Mouse (Mus musculus) embryonic stem cell, embryonic (primary cell): ENCODE results near the gene Nthl1.

Experiments
- CTCF ChIA-PET, 4 experiments: fragments of 300-600 bp in 2 of 4; fragments of 350-600 bp in 2 of 4; sonication (Branson Sonifier 250); formaldehyde crosslinking; loops; one replicate each; lab custom pipeline; 2022; ENCODE audit warnings: inconsistent platforms in 2 of 4; lab: Charles Lee
- POLR2A ChIA-PET, 4 experiments: fragments of 300-600 bp in 2 of 4; fragments of 350-600 bp in 2 of 4; sonication (Branson Sonifier 250); formaldehyde crosslinking; loops; one replicate each; lab custom pipeline; 2022; ENCODE audit warnings: antibody characterized with exemption in 4 of 4, inconsistent platforms in 1 of 4; lab: Charles Lee

The Nthl1 gene

DNA sequence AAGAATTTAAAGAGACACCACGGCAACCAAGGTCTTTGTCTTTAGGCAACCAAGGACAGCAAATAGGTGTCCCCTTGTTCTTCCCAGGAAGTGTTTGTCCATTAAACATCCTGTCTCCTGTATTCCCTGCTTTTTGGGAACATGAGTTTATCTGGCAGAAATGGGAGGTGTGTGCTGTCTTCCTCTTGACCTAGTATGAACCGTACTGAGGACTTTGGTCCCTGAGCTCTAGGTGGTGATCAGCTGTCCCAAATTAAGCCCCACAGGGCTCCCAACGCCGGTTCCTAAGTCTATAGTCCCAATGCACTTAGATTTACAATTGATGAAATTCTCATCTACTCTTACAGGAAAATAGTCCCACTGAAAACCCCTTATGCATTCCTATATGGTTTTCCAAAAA, 18.3 kb downstream of the Nthl1 start:
- CTCF ChIA-PET, result interaction anchor here in 3 of 4 experiments (0.6 to 2.0 kb wide), 8 partner anchors 7 to 189 kb away, joined by 3 to 7 read pairs (median 3); partner anchors contain the start of gene Npw (in 1 of the 3)

GRCm38 (mm10) chr17:24651835-24652234, 19.4 kb downstream of the Nthl1 start:
- ChIA-PET CTCF (interaction anchor here in 2 of 4 experiments (0.7 to 2.0 kb wide), 4 partner anchors 23 to 112 kb away, joined by 3 to 7 read pairs (median 4); no protein-coding TSS in a partner anchor), POLR2A (interaction anchor here in 3 of 4 experiments (0.6 to 3.5 kb wide), 14 partner anchors 10 to 277 kb away, joined by 3 to 19 read pairs (median 5); partner anchors contain the start of genes Pkd1 (in 2 of the 3), Traf7 (in 2 of the 3), Zfp598 (in 2 of the 3) and Msrb1 (in 1 of the 3))

More for the DNA sequence above, 18.3 kb downstream of the Nthl1 start:
- POLR2A ChIA-PET, result interaction anchor here in 3 of 4 experiments (0.6 to 3.5 kb wide), 25 partner anchors 9 to 920 kb away, joined by 3 to 21 read pairs (median 5); partner anchors contain the start of genes Nthl1 (in 2 of the 3), Pkd1 (in 2 of the 3), Traf7 (in 2 of the 3) and Tsc2 (in 2 of the 3)

DNA sequence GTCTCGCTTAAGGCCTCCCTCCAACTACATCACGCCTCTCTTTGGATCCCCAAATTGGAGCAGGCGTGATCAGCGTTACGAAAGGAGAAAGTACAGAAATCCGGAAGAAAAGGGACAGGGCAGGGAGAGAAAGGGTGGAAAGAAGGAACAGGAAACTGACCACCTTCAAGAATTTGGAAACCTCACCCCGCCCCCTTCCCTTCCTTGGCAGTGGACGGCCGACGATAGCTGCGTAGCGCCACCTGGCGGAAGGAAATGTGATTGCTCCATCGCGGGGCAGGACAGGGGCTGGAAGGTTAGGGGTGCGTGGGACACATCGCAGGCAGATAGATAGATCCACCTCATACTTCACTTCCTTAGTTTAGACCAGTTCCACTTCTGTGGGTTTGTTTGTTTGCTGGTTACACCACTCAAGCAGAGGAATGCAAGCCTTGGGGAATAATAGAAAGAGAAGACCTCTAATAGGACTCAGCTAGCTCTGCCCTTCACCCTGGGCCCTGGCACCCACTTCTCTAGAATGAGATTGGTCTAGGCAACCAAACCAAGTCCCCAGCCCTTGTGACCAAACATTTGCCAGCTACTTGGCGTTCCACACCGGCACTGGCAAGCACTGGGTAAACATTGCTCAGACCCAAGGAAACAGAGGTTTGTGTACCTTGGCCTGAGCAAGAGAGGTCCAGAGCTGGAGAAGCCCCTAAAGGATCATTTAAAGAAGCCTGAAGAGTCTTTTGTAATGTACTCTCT, 21.7 kb downstream of the Nthl1 start:
- ChIA-PET POLR2A (interaction anchor here (0.7 to 3.1 kb wide), 16 partner anchors 10 to 1505 kb away, joined by 3 to 13 read pairs (median 3); partner anchors contain the start of genes Nthl1 (in 2 of the 4), Traf7 (in 2 of the 4), Tsc2 (in 2 of the 4) and Zfp598 (in 2 of the 4)), CTCF (interaction anchor here in 3 of 4 experiments (0.5 to 2.0 kb wide), 15 partner anchors 13 to 1578 kb away, joined by 3 to 15 read pairs (median 4); partner anchors contain the start of genes Zfp598 (in 2 of the 3), E4f1 (in 1 of the 3), Mlst8 (in 1 of the 3) and Nthl1 (in 1 of the 3))

DNA sequence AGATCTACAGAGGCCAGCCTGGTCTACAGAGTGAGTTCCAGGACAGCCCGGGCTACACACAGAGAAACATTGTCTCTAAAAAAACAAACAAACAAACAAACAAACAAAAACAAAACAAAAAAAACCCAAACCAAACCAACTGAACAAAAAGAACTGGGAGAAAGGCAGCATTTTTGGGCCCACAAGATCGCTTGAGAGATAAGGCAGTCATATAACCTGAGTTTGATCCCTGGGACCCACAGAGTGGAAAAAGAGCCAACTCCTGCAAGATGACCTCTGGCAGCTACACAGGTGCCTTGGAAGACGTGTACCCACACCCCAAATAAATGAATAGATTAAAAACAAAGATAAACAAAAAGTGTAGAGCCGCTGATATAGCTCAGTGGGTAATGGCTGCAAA, 22.5 kb downstream of the Nthl1 start:
- CTCF ChIA-PET, result interaction anchor here in 2 of 4 experiments (1.0 to 2.0 kb wide), 6 partner anchors 14 to 115 kb away, joined by 3 to 8 read pairs (median 6); partner anchors contain the start of genes Nthl1 (in 1 of the 2), Tsc2 (in 1 of the 2) and Zfp598 (in 1 of the 2)
- POLR2A ChIA-PET, result interaction anchor here in 1 of 4 experiments (0.7 to 3.5 kb wide), 10 partner anchors 11 to 601 kb away, joined by 3 to 14 read pairs (median 3); partner anchors contain the start of genes Syngr3, Traf7 and Zfp598

DNA sequence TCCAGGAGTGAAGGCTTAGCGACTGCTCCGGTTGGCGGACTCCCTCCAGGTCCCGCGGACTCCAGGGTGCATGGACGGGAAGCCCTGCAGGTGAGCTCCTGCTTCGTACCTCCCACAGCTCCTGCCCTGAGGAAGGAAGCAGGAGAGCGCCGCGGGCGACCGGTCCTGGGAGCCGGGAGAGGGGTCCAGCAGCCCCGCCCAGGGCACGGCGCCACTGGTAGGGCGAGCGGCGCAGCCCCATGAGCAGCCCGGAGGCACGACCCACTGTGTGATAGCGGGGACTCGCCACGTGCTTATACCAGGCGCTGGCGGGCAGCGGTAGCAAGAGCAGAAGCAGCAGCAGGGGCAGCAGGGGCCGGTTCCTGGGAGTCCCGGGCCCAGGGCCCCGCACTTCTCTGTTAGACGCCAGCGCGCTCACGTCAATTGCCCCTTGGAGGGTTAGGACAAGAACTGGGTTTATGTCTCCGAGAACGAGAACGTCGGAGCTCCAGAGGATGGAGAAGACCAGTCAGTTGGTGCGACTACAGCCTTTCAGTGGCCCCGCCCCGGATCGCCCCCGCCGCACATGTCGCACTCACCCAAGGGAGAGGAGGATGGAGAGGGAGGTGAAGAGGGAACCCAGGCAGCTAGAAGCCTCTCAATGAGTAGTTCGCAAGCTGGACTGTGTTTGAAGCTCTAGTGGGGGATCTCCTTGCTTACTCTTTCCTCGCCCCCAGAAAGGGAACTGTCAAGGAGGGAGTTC, 25.7 kb downstream of the Nthl1 start, which contains the start of gene Npw:
Gene Npw, minus strand, starts transcription at position 441 of the 742 bp plus-strand sequence.
- ChIA-PET CTCF (interaction anchor here in 3 of 4 experiments (0.6 to 3.8 kb wide), 7 partner anchors 8 to 64 kb away, joined by 3 to 21 read pairs (median 3); partner anchors contain the start of genes Slc9a3r2 (in 1 of the 3), Tbl3 (in 1 of the 3) and Zfp598 (in 1 of the 3)), POLR2A (interaction anchor here (0.6 to 3.9 kb wide), 35 partner anchors 9 to 244 kb away, joined by 3 to 41 read pairs (median 6); partner anchors contain the start of genes Nthl1 (in 3 of the 4), Traf7 (in 3 of the 4), Tsc2 (in 3 of the 4) and Zfp598 (in 3 of the 4))

DNA sequence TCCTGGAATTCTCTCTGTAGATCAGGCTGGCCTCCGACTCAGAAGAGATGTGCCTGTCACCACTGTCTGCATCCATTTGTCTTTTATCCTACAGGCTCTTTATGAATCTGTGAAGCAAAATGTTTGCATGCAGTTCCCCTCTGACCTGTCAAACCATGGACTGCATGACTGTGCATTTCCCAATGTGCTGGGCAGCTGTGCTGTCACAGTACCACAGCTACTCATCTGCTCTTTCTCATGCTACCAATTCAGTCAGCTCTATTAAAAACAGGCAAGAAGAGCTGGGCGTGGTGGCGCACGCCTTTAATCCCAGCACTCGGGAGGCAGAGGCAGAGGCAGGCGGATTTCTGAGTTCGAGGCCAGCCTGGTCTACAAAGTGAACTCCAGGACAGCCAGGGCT, 34.5 kb downstream of the Nthl1 start:
- ChIA-PET CTCF (interaction anchor here (0.6 to 3.0 kb wide), 37 partner anchors 8 to 1536 kb away, joined by 3 to 21 read pairs (median 5); partner anchors contain the start of genes Nthl1 (in 4 of the 4), Tsc2 (in 3 of the 4), Npw (in 2 of the 4) and Pkd1 (in 2 of the 4)), POLR2A (interaction anchor here (0.5 to 8.9 kb wide), 48 partner anchors 9 to 908 kb away, joined by 3 to 182 read pairs (median 4); partner anchors contain the start of genes Nthl1 (in 4 of the 4), Tsc2 (in 4 of the 4), Npw (in 3 of the 4) and Pkd1 (in 3 of the 4))

- ChIA-PET POLR2A (interaction anchor here (0.5 to 8.9 kb wide), 59 partner anchors 8 to 909 kb away, joined by 3 to 182 read pairs (median 4); partner anchors contain the start of genes Npw (in 4 of the 4), Nthl1 (in 4 of the 4), Tsc2 (in 4 of the 4) and Pkd1 (in 3 of the 4)), CTCF (interaction anchor here (0.6 to 3.0 kb wide), 40 partner anchors 8 to 1536 kb away, joined by 3 to 21 read pairs (median 4); partner anchors contain the start of genes Nthl1 (in 4 of the 4), Tsc2 (in 3 of the 4), Npw (in 2 of the 4) and Pkd1 (in 2 of the 4))
Measured at GRCm38 (mm10) chr17:24667416-24667815, 34.9 kb downstream of the Nthl1 start.

GRCm38 (mm10) chr17:24669214-24669544, 36.7 kb downstream of the Nthl1 start:
- POLR2A ChIA-PET, result interaction anchor here (0.6 to 8.9 kb wide), 104 partner anchors 8 to 527 kb away, joined by 3 to 182 read pairs (median 5); partner anchors contain the start of genes Nthl1 (in 4 of the 4), Tsc2 (in 4 of the 4), Mlst8 (in 3 of the 4) and Pkd1 (in 3 of the 4)
- CTCF ChIA-PET, result interaction anchor here in 3 of 4 experiments (0.7 to 3.0 kb wide), 22 partner anchors 9 to 318 kb away, joined by 3 to 15 read pairs (median 3); partner anchors contain the start of genes Nthl1 (in 2 of the 3), Pkd1 (in 2 of the 3), Tbl3 (in 2 of the 3) and Tsc2 (in 2 of the 3)

DNA sequence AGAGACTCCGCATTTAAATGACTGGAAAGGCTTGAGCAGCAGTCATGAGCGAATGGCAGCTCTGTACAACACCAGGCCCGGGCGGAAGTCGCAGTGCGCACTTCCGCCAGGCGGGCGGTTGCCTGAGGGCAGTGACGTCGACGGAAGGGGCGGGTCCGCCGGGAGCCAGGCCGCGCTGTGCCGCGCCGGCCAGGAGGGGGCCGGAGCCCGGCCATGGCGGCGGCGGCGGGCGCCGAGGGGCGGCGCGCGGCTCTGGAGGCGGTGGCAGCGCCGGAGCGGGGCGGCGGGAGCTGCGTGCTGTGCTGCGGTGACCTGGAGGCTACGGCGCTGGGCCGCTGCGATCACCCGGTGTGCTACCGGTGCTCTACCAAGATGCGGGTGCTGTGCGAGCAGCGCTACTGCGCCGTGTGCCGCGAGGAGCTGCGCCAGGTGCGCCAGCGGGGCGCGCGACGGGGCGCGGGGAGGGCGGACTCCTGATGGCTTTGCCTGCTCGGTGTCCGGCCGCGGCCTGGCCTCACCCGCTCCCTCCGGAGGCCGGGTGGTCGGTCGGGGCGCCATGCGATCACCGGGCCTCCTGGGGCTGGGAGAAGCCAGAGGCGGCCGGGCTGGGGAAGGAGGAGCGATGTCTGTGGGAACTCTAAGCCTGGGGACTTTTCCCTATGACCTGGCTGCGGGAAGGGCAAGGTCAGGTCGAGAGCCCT, 37.2 kb downstream of the Nthl1 start, which contains the start of gene Zfp598:
Gene Zfp598, plus strand, starts transcription at position 143 of the 701 bp plus-strand sequence.
- POLR2A ChIA-PET, result interaction anchor here (0.6 to 8.9 kb wide), 114 partner anchors 8 to 500 kb away, joined by 3 to 182 read pairs (median 4); partner anchors contain the start of genes Nthl1 (in 4 of the 4), Tsc2 (in 4 of the 4), Mlst8 (in 3 of the 4) and Pkd1 (in 3 of the 4)
- CTCF ChIA-PET, result interaction anchor here in 3 of 4 experiments (0.5 to 3.0 kb wide), 24 partner anchors 8 to 318 kb away, joined by 3 to 15 read pairs (median 3); partner anchors contain the start of genes Nthl1 (in 2 of the 3), Pkd1 (in 2 of the 3), Tbl3 (in 2 of the 3) and Tsc2 (in 2 of the 3)

DNA sequence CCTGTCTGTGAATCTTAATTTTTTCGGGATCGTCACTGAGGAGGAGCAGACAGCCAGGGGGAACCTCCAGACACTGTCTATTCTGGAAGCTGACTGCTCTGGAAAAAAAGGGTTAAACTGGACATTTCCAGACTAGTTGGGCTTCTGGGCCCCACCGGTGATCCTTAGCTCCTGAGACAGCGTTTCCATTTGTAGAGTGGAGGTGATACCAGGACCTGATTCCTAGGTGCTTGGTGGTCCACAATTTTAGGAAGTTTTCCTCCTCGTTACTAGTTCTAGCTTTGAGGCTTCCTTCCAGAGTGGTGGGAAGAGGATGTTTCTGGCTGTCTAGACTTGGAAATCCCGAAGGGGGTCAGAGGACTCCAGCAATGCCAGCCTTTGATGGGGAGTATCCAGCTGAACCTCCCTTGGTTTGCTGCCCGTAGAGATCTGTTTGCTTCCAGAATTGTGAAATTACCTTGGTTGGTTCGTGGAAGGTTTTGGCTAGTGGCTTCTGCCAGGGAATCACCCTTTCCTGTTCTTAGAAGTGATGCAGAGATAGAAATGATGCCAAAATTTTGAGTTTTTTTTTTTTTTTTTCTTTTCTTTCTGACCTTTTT, 37.9 kb downstream of the Nthl1 start:
- CTCF ChIA-PET, result interaction anchor here in 3 of 4 experiments (0.5 to 2.6 kb wide), 10 partner anchors 8 to 312 kb away, joined by 3 to 10 read pairs (median 3); partner anchors contain the start of genes Nthl1 (in 1 of the 3), Pkd1 (in 1 of the 3), Tbl3 (in 1 of the 3) and Tsc2 (in 1 of the 3)
- POLR2A ChIA-PET, result interaction anchor here (0.6 to 8.9 kb wide), 74 partner anchors 8 to 501 kb away, joined by 3 to 182 read pairs (median 6); partner anchors contain the start of genes Mlst8 (in 3 of the 4), Nthl1 (in 3 of the 4), Tbl3 (in 3 of the 4) and Traf7 (in 3 of the 4)

- POLR2A ChIA-PET, result interaction anchor here in 3 of 4 experiments (0.7 to 8.9 kb wide), 39 partner anchors 9 to 420 kb away, joined by 3 to 182 read pairs (median 6); partner anchors contain the start of genes Traf7 (in 3 of the 3), Ccnf (in 2 of the 3), Mlst8 (in 2 of the 3) and Npw (in 2 of the 3)
- CTCF ChIA-PET, result interaction anchor here in 1 of 4 experiments (1.0 kb wide), 1 partner anchor 43 kb away, joined by 3 read pairs; no protein-coding TSS in a partner anchor
Measured at GRCm38 (mm10) chr17:24671346-24671745, 38.9 kb downstream of the Nthl1 start.

- ChIA-PET CTCF (interaction anchor here in 1 of 4 experiments (1.0 kb wide), 1 partner anchor 44 kb away, joined by 3 read pairs; no protein-coding TSS in a partner anchor), POLR2A (interaction anchor here in 3 of 4 experiments (0.6 to 8.9 kb wide), 29 partner anchors 8 to 421 kb away, joined by 3 to 182 read pairs (median 5); partner anchors contain the start of genes Npw (in 2 of the 3), Pkd1 (in 2 of the 3), Traf7 (in 2 of the 3) and Ccnf (in 1 of the 3))
Measured at GRCm38 (mm10) chr17:24672141-24672540, 39.7 kb downstream of the Nthl1 start.

DNA sequence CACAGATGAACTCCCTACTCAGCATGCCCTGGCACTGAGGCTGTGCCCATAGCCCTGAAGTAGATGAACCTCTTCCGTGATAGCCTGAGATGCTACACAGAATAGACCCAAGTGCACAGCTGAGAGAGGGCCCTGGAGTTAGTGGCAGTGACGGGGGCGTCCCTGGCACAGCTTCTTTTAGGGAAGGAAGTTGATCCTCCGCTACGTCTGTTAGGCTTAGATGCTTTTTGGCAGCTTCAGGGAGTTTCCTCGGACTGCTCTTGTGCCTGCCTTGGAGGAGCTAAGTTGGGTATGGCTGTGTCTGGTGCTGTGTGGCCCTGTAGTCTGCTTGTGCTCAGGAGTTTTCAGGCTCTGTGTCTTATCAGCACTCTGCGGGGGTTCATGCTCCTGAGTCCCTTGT, 41.8 kb downstream of the Nthl1 start:
- CTCF ChIA-PET, result interaction anchor here in 1 of 4 experiments (0.5 kb wide), 1 partner anchor 78 kb away, joined by 3 read pairs; no protein-coding TSS in a partner anchor
- POLR2A ChIA-PET, result interaction anchor here (0.6 to 8.9 kb wide), 17 partner anchors 12 to 706 kb away, joined by 3 to 182 read pairs (median 5); partner anchors contain the start of genes Traf7 (in 3 of the 4), Syngr3 (in 2 of the 4), Mlst8 (in 1 of the 4) and Pkd1 (in 1 of the 4)

- ChIA-PET CTCF (interaction anchor here (0.6 to 2.8 kb wide), 41 partner anchors 8 to 212 kb away, joined by 3 to 18 read pairs (median 3); partner anchors contain the start of genes Mlst8 (in 3 of the 4), Nthl1 (in 2 of the 4), Pkd1 (in 2 of the 4) and Tsc2 (in 2 of the 4)), POLR2A (interaction anchor here (0.6 to 6.8 kb wide), 55 partner anchors 8 to 284 kb away, joined by 3 to 50 read pairs (median 4); partner anchors contain the start of genes Traf7 (in 4 of the 4), Rnf151 (in 3 of the 4), Rps2 (in 3 of the 4) and Mlst8 (in 2 of the 4))
Measured at GRCm38 (mm10) chr17:24676187-24676586, 43.7 kb downstream of the Nthl1 start.
